Mouse (Mus musculus): ENCODE data around the gene Trim31. TPM values are rescaled to one million over a fixed set of nuclear protein-coding genes. Genes with fewer than 3 reads are reported as not detected.
A peak's percentile ranks its signal among the peaks of the same experiment; 100 is the strongest.
"Not testable (repeated sequence)": the region's sequence is repeated elsewhere in the genome, so short reads cannot be mapped to it uniquely, and the experiment has no call there.

Trim31 gene
- polyA plus RNA-seq, 1 experiment from 2014 or later: not detected

DNA sequence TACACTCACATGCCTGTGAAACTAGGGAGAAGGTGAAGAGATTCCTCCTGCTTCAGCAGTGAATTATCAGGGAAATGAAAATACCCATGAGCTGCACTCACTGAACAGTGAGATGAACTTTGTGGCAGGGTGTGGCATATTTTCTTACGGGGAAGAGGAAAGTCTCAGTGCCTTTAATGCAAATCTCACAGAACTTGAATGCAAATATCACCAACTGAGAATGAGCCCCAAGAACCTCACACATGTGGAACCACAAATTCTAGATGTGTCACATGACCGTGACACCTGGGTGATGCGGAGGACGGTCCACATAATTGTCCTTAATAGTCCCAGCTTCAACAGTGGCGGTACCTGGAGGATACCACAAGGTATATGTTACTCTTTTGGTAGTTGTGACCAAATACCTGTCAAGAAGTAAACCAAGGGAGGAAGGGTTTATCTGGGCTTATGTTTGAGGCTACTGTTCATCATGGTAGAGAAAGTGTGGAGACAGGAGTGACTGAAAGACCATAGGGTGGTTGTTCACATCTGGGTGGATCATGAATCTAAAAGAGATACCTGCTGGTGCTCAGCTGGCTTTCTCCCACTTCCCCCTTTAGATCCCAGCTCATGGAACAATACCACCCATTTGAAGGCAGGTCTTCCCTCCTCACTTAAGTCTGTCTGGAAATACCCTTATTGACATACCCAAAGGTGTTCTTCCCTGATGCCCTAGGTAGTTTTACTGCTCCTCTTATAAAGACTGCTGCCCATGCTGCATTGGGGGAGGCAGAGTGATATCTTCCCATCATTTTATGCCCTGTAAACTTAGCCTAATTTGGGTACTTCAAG lies 7.6 kb upstream of the Trim31 start, which contains the start of gene Trim40:
TSS of gene Trim40 (minus strand) at position 51 of the 831 bp plus-strand sequence.
- H3K9me3 ChIP-seq (ENCODE audit: control insufficient read depth, low read length): no peaks in the 10 kb centered on the region
- WGBS: 89% methylated on average over 5 of the region's 5 CpGs
- no peak within 1 kb of the TSS for H3K4me3 ChIP-seq (ENCODE audit: low read depth, low read length)
- H3K27ac ChIP-seq (ENCODE audit: low read depth, low read length): no peak within 1 kb of the TSS
- no peak within 1 kb of the TSS for H3K4me2 ChIP-seq (ENCODE audit: low read depth, low read length, severe bottlenecking)
- H3K36me3 ChIP-seq (ENCODE audit: control insufficient read depth, insufficient read depth, low read length): no peaks in the 10 kb centered on the region
- no peak within 1 kb of the TSS for H3K9ac ChIP-seq (ENCODE audit: low read length)
- no peak for ATAC-seq (replicated peaks; ENCODE audit: low FRiP score)
- DNase-seq (ENCODE audit: low spot score): no peak
- H3K4me1 ChIP-seq (replicated peaks; ENCODE audit: control insufficient read depth, insufficient read depth, low read length): no peaks in the 10 kb centered on the region
- no peaks in the 10 kb centered on the region for H3K27me3 ChIP-seq (ENCODE audit: control insufficient read depth, insufficient read depth, low read length)

DNA sequence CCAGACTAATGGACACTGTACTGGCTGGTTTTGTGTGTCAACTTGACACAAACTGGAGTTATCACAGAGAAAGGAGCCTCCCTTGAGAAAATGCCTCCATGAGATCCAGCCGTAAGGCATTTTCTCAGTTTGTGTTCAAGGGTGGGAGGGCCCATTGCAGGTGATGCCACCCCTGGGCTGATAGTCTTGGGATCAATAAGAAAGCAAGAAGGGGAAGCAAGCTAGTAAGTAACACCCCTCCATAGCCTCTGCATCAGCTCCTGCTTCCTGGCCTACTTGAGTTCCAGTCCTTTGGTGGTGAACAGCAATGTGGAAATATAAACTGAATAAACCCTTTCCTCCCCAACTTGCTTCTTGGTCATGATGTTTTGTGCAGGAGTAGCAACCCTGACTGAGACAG lies 6.4 kb upstream of the Trim31 start:
- not testable (repeated sequence) for H3K36me3 ChIP-seq (ENCODE audit: control insufficient read depth, insufficient read depth, low read length); H3K4me2 ChIP-seq (ENCODE audit: low read depth, low read length, severe bottlenecking); H3K27ac ChIP-seq (ENCODE audit: low read depth, low read length); H3K4me1 ChIP-seq (replicated peaks; ENCODE audit: control insufficient read depth, insufficient read depth, low read length); H3K27me3 ChIP-seq (ENCODE audit: control insufficient read depth, insufficient read depth, low read length); H3K9me3 ChIP-seq (ENCODE audit: control insufficient read depth, low read length); H3K4me3 ChIP-seq (ENCODE audit: low read depth, low read length); H3K9ac ChIP-seq (ENCODE audit: low read length); DNase-seq (ENCODE audit: low spot score); ATAC-seq (replicated peaks; ENCODE audit: low FRiP score)
- WGBS: 85% methylated on average over 1 of the region's 1 CpGs

DNA sequence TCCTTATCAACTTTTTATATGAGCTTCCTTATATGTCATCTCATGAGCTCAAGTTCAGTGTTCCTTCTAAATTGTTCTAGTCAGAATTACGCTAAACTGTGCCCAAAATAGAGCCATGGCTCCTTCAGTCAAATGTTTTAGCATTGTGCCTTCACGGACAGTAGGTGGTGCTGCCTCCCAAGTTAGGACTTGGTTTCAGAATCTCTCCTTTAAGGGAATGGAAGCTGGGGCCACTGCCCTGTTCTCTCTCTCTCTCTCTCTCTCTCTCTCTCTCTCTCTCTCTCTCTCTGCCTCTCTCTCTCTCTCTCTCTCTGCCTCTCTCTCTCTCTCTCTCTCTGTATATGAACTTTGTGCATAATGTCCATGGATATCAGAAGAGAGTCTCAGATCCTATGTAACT lies 5.6 kb upstream of the Trim31 start:
- ATAC-seq (replicated peaks; ENCODE audit: low FRiP score) (no peak), DNase-seq (ENCODE audit: low spot score) (no peak)
- no peaks in the 10 kb centered on the region for H3K4me1 ChIP-seq (replicated peaks; ENCODE audit: control insufficient read depth, insufficient read depth, low read length)

DNA sequence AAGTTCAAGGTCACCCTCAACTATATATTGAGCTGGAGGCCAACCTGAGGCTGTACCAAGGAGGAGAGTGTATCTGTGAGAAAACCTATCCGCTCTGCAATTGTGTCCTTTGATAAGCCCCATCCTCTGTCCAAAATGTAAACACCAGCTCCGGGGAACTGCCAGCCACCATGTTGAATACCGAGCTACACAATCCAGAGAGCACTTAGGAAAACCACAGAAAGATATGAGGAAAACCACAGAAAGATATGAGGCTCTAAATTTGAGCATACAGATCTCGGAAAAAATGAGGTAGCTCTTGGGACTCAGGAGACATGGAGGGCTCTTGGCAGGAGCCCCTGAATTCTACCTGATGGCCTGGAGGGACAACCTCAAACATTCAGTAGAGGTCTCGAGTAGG lies 4.5 kb upstream of the Trim31 start:
- Histone ChIP-seq H3K27me3 (ENCODE audit: control insufficient read depth, insufficient read depth, low read length) (no peaks in the 10 kb centered on the region), H3K4me2 (ENCODE audit: low read depth, low read length, severe bottlenecking) (no peak overlapping the region), H3K9ac (ENCODE audit: low read length) (no peak overlapping the region), H3K4me3 (ENCODE audit: low read depth, low read length) (no peak overlapping the region), H3K36me3 (ENCODE audit: control insufficient read depth, insufficient read depth, low read length) (no peaks in the 10 kb centered on the region), H3K9me3 (ENCODE audit: control insufficient read depth, low read length) (no peaks in the 10 kb centered on the region), H3K4me1 (replicated peaks; ENCODE audit: control insufficient read depth, insufficient read depth, low read length) (no peaks in the 10 kb centered on the region), H3K27ac (ENCODE audit: low read depth, low read length) (no peak overlapping the region)
- ATAC-seq (replicated peaks; ENCODE audit: low FRiP score) (no peak), DNase-seq (ENCODE audit: low spot score) (no peak)
- WGBS: 82% methylated on average over 5 of the region's 5 CpGs

More for the DNA sequence above, 5.6 kb upstream of the Trim31 start:
- Histone ChIP-seq H3K4me3 (ENCODE audit: low read depth, low read length) (no peak overlapping the region), H3K27me3 (ENCODE audit: control insufficient read depth, insufficient read depth, low read length) (no peaks in the 10 kb centered on the region), H3K9ac (ENCODE audit: low read length) (no peak overlapping the region), H3K4me2 (ENCODE audit: low read depth, low read length, severe bottlenecking) (no peak overlapping the region), H3K36me3 (ENCODE audit: control insufficient read depth, insufficient read depth, low read length) (no peaks in the 10 kb centered on the region), H3K9me3 (ENCODE audit: control insufficient read depth, low read length) (no peaks in the 10 kb centered on the region), H3K27ac (ENCODE audit: low read depth, low read length) (no peak overlapping the region)
- 23% methylated on average over 2 of the region's 2 CpGs for WGBS

DNA sequence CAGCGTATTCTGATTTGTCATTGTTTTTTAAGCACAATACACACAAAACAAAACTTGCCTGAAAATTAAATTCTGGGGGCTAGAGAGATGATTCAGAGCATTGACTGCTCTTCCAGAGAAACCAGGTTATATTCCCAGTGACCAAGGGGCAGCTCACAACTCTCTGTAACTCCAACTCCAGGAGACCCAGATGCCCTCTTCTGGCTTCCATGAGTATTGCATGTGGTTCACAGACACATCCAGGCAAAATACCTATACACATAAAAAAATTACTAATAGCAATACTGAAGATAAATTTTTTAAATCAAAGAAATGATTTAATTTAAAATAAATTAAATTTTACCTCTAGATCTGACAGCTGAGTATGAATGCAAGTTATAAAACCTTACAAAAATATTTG lies 1.3 kb upstream of the Trim31 start:
- Histone ChIP-seq H3K4me2 (ENCODE audit: low read depth, low read length, severe bottlenecking) (no peak overlapping the region), H3K36me3 (ENCODE audit: control insufficient read depth, insufficient read depth, low read length) (no peaks in the 10 kb centered on the region), H3K27ac (ENCODE audit: low read depth, low read length) (no peak overlapping the region), H3K4me3 (ENCODE audit: low read depth, low read length) (no peak overlapping the region), H3K27me3 (ENCODE audit: control insufficient read depth, insufficient read depth, low read length) (no peaks in the 10 kb centered on the region), H3K9me3 (ENCODE audit: control insufficient read depth, low read length) (no peaks in the 10 kb centered on the region), H3K9ac (ENCODE audit: low read length) (no peak overlapping the region), H3K4me1 (replicated peaks; ENCODE audit: control insufficient read depth, insufficient read depth, low read length) (no peaks in the 10 kb centered on the region)
- 88% methylated on average over 1 of the region's 1 CpGs for WGBS
- DNase-seq (ENCODE audit: low spot score): peak; percentile 60
- no peak for ATAC-seq (replicated peaks; ENCODE audit: low FRiP score)

DNA sequence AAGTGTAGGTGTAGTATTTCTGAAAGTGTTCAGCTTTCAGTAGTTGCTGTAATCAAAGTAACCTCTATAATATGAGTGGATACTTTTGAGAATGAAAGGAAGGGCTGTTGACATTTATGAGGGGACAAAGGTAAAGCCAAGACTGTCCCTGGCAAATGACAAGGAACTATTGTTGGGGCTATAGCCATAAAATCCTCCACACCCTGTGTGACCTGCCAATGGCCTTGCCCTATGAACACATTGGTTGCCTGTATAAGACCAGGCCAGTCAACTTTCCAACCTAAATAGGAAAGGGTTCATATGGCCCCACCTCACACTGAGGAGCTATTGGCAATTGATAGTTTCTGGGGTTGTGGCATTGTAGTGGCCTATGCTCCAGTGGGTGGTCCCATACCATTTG lies 853 bp upstream of the Trim31 start:
- H3K27me3 ChIP-seq (ENCODE audit: control insufficient read depth, insufficient read depth, low read length): no peaks in the 10 kb centered on the region
- no peak overlapping the region for H3K9ac ChIP-seq (ENCODE audit: low read length)
- DNase-seq (ENCODE audit: low spot score) (no peak), ATAC-seq (replicated peaks; ENCODE audit: low FRiP score) (no peak)
- no peak overlapping the region for H3K27ac ChIP-seq (ENCODE audit: low read depth, low read length)
- H3K4me2 ChIP-seq (ENCODE audit: low read depth, low read length, severe bottlenecking): no peak overlapping the region
- no peaks in the 10 kb centered on the region for H3K4me1 ChIP-seq (replicated peaks; ENCODE audit: control insufficient read depth, insufficient read depth, low read length)
- no peaks in the 10 kb centered on the region for H3K36me3 ChIP-seq (ENCODE audit: control insufficient read depth, insufficient read depth, low read length)
- H3K9me3 ChIP-seq (ENCODE audit: control insufficient read depth, low read length): no peaks in the 10 kb centered on the region
- H3K4me3 ChIP-seq (ENCODE audit: low read depth, low read length): no peak overlapping the region

DNA sequence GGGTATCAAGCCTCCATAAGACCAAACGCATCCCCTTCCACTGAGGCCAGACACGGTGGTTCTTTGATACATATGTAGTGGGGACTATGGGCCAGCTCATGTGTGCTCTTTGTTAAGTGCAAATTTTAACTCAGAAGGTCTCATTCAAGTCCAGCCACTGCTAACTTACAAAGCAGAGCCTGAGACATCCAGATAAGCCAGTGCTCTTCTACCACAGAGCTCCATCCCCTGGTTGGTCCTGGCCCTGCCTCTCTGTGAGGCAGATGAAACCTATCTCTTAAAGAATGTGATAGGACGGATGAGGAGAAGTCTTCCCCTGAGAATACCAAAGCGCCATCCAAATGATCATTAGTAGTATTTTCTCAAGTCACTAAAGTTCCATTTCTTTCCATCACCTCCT lies 1.5 kb downstream of the Trim31 start:
- no peak overlapping the region for H3K4me3 ChIP-seq (ENCODE audit: low read depth, low read length)
- H3K4me1 ChIP-seq (replicated peaks; ENCODE audit: control insufficient read depth, insufficient read depth, low read length): no peaks in the 10 kb centered on the region
- 80% methylated on average over 4 of the region's 4 CpGs for WGBS
- ATAC-seq (replicated peaks; ENCODE audit: low FRiP score) (no peak), DNase-seq (ENCODE audit: low spot score) (no peak)
- H3K27ac ChIP-seq (ENCODE audit: low read depth, low read length): no peak overlapping the region
- H3K4me2 ChIP-seq (ENCODE audit: low read depth, low read length, severe bottlenecking): no peak overlapping the region
- no peaks in the 10 kb centered on the region for H3K9me3 ChIP-seq (ENCODE audit: control insufficient read depth, low read length)
- no peak overlapping the region for H3K9ac ChIP-seq (ENCODE audit: low read length)
- H3K36me3 ChIP-seq (ENCODE audit: control insufficient read depth, insufficient read depth, low read length): no peaks in the 10 kb centered on the region
- no peaks in the 10 kb centered on the region for H3K27me3 ChIP-seq (ENCODE audit: control insufficient read depth, insufficient read depth, low read length)

DNA sequence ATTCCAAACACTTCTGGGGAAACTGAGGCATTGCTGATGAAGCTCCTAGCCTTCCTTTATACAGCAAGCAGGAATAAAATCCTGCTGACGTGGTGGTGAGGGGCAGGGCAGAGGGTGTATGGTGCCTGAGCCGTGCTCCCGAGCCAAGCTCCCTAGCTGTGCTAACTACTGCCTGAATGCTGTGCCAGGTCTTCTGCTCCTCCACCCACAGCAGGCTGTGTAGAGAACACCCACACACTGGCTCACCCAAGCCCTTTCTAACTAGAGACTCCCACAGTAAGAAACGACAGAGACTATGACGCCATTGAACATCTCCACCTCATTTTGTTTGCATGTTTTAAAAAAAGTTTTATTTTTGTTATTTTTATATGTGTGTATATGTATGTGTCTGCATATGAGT lies 2.1 kb downstream of the Trim31 start:
- Histone ChIP-seq H3K36me3 (ENCODE audit: control insufficient read depth, insufficient read depth, low read length) (no peaks in the 10 kb centered on the region), H3K4me3 (ENCODE audit: low read depth, low read length) (no peak overlapping the region), H3K27ac (ENCODE audit: low read depth, low read length) (no peak overlapping the region), H3K4me2 (ENCODE audit: low read depth, low read length, severe bottlenecking) (no peak overlapping the region), H3K4me1 (replicated peaks; ENCODE audit: control insufficient read depth, insufficient read depth, low read length) (no peaks in the 10 kb centered on the region), H3K27me3 (ENCODE audit: control insufficient read depth, insufficient read depth, low read length) (no peaks in the 10 kb centered on the region), H3K9me3 (ENCODE audit: control insufficient read depth, low read length) (no peaks in the 10 kb centered on the region), H3K9ac (ENCODE audit: low read length) (no peak overlapping the region)
- no peak for DNase-seq (ENCODE audit: low spot score)
- 86% methylated on average over 5 of the region's 5 CpGs for WGBS
- no peak for ATAC-seq (replicated peaks; ENCODE audit: low FRiP score)

DNA sequence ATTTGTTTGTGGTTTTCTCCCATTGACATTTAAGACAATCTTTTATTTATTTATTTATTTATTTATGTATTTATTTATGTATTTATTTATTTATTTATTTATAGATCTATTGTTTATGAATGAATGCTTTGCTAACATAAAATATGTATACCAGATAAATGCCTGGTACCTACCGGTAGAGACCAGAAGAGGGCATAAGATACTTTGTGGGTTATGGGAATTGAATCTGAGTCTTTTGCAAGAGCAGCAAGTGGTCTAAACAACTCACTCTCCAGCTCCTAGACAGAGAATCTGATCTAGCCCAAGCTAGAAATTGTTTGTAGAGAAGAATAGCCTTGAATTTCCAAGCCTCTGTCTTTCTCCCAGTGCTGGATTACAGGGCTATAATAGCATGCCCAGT lies 2.8 kb downstream of the Trim31 start:
- ATAC-seq (replicated peaks; ENCODE audit: low FRiP score): no peak
- H3K4me3 ChIP-seq (ENCODE audit: low read depth, low read length): no peak overlapping the region
- H3K27ac ChIP-seq (ENCODE audit: low read depth, low read length): no peak overlapping the region
- H3K4me1 ChIP-seq (replicated peaks; ENCODE audit: control insufficient read depth, insufficient read depth, low read length): no peaks in the 10 kb centered on the region
- H3K36me3 ChIP-seq (ENCODE audit: control insufficient read depth, insufficient read depth, low read length): no peaks in the 10 kb centered on the region
- no peak for DNase-seq (ENCODE audit: low spot score)
- no peak overlapping the region for H3K4me2 ChIP-seq (ENCODE audit: low read depth, low read length, severe bottlenecking)
- H3K9ac ChIP-seq (ENCODE audit: low read length): no peak overlapping the region
- H3K27me3 ChIP-seq (ENCODE audit: control insufficient read depth, insufficient read depth, low read length): no peaks in the 10 kb centered on the region
- no peaks in the 10 kb centered on the region for H3K9me3 ChIP-seq (ENCODE audit: control insufficient read depth, low read length)
- WGBS: 40% methylated on average over 1 of the region's 1 CpGs
